Mouse (Mus musculus): ENCODE results near the gene Itgb2l.
"Not testable (repeated sequence)": the region's sequence is repeated elsewhere in the genome, so short reads cannot be mapped to it uniquely, and the experiment has no call there.

Gene Itgb2l

DNA sequence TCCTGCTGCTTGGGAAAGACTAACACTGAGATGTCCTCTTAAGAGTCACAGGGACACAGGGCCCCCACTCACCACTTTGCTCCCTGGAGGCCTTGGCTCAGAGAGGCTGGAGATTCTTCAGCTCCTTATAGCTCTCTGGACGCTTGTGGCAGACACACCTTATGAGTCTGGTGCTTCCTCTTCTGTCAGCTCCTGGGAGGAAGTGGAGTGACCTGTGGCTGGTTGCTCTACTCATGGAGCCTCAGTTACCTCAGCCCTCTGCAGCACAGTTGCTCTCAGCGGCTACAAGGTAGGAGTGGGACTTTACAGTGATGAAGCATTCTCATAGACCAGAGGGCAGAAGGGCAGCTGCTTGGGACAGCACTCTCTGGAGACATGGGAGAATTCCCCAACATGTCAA, at the start of gene Itgb2l:
TSS of gene Itgb2l (minus strand) at position 152 of the 400 bp plus-strand sequence.
- no peak for DNase-seq (ENCODE audit: low read depth, low spot score)

- no peak for DNase-seq (ENCODE audit: low read depth, low spot score)
Observed at GRCm38 (mm10) chr16:96491530-96491929, 48.1 kb upstream of the Itgb2l start.

DNA sequence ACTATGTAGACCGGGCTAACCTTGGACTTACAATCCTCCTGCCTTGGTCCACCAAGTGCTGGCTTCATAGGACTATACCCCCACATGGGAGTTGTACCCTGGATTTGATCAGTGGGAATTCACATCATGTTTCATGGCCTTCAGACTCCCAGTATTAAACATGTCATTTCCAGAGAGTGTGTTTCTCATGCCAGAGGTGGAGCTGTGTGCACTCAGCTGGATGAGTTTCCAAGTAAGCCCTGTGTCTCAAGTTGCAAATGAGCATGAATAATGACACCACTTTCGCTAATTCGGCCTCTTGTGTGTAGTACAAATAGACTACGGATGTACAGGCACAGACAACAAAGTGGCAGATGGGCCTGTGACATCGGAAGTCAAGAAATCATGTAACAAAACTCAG, 44.6 kb upstream of the Itgb2l start:
- no peak for DNase-seq (ENCODE audit: low read depth, low spot score)

DNA sequence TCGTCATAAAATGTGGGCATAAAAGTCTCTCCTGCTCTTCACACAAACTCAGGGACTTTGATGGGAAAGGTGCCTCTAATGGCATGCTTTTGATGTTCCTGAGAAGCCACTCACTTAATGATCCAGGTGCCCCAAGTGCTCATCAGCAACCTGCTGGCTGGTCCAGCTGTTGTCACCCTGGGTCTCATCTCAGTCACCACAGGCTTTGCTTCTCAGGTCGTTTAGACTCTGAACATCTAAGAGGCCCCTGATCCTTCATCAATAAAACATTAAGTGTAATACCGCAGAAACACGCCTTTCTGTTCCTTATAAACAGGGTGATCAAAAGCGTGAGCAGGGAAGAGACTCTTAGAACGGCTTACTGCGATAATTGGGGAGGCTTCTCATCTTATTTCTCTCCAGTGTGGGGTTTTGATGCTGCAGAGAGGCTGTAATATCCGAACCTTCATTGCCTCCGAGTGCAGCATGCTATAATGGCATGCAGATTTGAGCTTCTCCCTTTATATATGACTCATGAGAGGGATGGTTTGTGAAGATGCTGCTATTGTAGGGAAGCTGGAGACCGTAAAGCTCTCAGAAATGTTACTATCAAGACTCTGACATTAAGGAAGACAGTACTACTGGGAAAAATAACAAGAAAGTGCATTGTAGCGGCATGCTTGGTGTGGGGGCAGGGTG, 43.7 kb upstream of the Itgb2l start:
- no peak for DNase-seq (ENCODE audit: low read depth, low spot score)

DNA sequence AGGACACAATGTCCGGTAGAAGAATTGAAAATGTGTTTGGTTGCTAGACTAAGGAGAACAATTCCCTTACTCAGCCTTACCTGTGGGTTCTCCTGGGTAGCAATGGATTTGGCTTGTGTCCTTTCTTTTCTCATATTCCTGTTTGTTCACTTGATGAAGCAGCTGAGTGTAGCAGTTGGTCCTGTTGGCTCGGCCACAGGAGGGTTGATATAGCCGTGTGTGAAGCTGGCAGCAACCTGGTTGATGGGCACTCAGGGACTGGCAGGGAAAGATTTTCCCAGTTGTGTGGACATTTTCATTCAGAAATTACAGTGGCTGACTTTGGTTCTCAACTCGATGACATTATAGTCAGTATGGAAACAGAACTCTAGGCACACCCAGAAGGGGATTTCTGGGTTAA, 38.4 kb upstream of the Itgb2l start:
- DNase-seq (ENCODE audit: low read depth, low spot score) = no peak

- DNase-seq (ENCODE audit: low read depth, low spot score) = no peak
Observed at GRCm38 (mm10) chr16:96474185-96474584, 30.8 kb upstream of the Itgb2l start.

GRCm38 (mm10) chr16:96472816-96473215, 29.4 kb upstream of the Itgb2l start:
- no peak for DNase-seq (ENCODE audit: low read depth, low spot score)

DNA sequence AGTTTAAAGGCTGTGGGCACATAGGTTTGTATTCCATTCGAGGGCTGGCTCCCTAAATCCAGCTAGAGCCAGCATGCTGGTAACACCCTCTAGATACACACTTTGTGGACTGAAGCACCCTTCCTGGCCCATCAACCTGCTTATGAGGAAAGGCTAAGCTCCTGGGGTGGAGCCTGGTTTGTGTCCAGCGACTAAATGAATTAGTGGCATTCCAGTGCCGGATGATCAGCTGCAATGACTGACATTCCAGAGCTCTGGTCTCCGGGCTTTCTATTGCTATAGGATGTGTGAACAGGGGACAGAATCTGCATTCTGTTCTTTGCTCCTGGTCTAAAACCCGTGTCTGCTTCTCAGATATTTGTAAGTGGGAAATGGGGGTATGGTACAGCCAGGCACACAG, 28.9 kb upstream of the Itgb2l start:
- no peak for DNase-seq (ENCODE audit: low read depth, low spot score)

- DNase-seq (ENCODE audit: low read depth, low spot score) = no peak
Observed at GRCm38 (mm10) chr16:96469640-96470039, 26.2 kb upstream of the Itgb2l start.

DNA sequence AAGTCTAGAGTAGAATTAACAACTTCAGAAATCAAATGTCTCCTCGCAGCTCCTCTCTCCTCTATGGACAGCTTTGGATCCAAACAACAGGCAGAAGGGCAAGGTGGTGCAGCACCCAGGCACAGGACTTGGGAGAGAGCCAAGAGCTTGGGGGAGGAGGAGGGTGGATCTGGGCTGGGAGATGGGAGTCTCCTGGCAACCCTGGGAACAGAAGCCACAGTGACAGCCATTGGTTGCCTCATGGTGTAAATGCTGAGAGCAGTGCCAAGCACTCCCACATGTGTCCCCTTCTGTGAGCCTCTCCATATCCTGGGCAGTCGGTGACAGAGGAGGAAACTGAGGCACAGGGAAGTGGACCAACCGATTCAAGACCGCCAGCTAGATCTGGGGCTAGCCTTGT, 25.3 kb upstream of the Itgb2l start:
- DNase-seq (ENCODE audit: low read depth, low spot score) = peak; percentile 29

DNA sequence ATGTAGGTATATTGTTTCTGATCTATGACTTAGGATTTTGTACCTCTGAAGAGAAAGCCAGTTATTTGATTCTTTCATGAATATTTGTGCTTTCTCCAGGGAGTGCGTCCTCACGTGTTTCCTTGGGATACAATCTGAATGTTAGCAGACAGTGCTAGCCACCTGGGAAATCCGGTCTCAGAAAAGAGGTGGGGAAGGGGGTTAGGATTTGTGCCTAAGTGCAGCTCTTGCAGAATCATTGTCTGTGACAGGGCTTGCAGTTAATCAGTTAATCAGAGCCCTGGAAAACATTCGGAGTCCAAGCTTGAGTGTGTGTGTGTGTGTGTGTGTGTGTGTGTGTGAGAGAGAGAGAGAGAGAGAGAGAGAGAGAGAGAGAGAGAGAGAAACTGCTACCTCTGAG, 24.6 kb upstream of the Itgb2l start:
- no peak for DNase-seq (ENCODE audit: low read depth, low spot score)

- peak; percentile 47 for DNase-seq (ENCODE audit: low read depth, low spot score)
Observed at GRCm38 (mm10) chr16:96467445-96467844, 24.0 kb upstream of the Itgb2l start, which contains the start of gene Pcp4. Gene Pcp4, plus strand, starts transcription at chr16:96467606.

- no peak for DNase-seq (ENCODE audit: low read depth, low spot score)
Observed at GRCm38 (mm10) chr16:96460788-96461187, 17.4 kb upstream of the Itgb2l start.

DNA sequence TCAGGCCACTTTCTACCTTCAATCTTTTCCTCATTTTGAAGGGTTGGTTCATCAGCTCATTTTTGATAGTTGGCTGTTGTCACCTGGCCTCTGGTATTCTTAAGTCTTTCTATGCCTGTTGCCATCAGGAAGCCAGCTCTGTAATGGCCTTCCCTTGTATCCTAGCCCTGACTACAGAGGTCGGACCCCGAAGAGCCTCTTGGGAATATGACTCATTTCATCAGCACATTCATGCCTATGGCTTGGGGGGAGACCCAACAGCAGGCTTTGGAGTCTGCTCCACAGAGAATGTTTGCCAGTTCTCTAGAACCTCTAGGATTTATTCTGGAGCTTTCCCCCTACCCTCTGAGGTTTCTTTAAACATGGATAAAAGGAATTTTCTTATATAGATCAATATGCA, 15.9 kb upstream of the Itgb2l start:
- no peak for DNase-seq (ENCODE audit: low read depth, low spot score)

DNA sequence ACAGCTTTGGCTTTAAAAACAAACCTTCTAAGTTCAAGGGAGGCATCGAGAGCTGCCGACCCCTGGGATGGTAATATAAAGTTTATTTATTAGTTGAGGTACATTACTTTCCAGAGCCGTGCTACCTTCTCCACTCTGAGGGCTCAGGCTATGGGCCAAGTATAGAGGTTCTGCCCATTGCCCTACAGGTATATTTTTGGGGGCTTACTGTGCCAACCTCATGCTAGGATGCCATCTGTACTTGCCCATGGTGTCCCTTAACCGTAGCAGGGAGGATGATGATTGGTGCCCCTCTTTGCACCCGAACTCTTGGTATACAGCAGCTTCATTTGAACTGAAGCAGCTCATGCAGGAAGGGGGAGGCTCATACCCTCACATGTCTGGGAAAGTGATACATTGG, 14.2 kb upstream of the Itgb2l start:
- no peak for DNase-seq (ENCODE audit: low read depth, low spot score)

GRCm38 (mm10) chr16:96454086-96454485, 10.7 kb upstream of the Itgb2l start:
- DNase-seq (ENCODE audit: low read depth, low spot score) = no peak

- not testable (repeated sequence) for DNase-seq (ENCODE audit: low read depth, low spot score)
Observed at GRCm38 (mm10) chr16:96450871-96451270, 7.5 kb upstream of the Itgb2l start.

GRCm38 (mm10) chr16:96441826-96442225, 1.6 kb downstream of the Itgb2l start:
- no peak for DNase-seq (ENCODE audit: low read depth, low spot score)

GRCm38 (mm10) chr16:96440871-96441270, 2.5 kb downstream of the Itgb2l start:
- DNase-seq (ENCODE audit: low read depth, low spot score) = no peak

DNA sequence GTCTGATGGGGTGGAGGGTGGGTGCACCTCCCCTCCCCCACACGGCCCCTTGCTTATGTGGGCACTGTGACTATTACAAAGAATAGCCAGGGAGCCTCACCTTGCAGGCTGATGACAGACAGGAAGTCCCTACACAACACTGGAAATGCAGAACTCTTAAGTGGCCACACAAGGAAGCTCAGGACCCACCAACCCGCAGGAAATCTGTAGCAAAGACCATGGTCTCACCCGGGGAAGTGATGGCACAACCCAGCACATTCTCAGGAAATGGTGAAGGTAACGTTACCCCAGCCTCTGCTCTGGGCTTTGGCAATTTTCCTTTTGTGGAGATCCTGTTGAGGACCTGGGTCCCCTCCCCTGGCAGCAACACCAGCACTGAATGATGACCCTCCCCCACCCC, 3.7 kb downstream of the Itgb2l start:
- no peak for DNase-seq (ENCODE audit: low read depth, low spot score)

DNA sequence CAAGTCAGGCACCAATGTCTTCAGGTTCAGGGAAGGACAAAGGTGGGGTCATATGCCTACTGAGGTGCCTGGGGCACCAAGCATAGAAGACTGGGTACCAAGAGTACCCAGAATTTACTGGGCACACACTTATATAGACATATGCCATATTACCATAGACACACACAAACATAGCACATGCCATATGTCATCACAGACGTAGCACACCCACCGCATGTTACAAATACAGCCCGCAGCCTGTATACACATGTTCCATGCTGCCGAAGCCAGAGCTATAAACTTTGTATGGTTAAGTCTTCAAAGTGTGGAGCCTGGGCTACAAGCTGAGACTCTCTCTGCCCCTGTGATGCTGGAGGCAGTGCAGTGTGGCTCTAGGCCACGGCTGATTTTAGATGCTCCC, 4.5 kb downstream of the Itgb2l start:
- no peak for DNase-seq (ENCODE audit: low read depth, low spot score)

GRCm38 (mm10) chr16:96434024-96434785, 9.2 kb downstream of the Itgb2l start:
- no peak for DNase-seq (ENCODE audit: low read depth, low spot score)

- DNase-seq (ENCODE audit: low read depth, low spot score) = no peak
Observed at GRCm38 (mm10) chr16:96433266-96433665, 10.2 kb downstream of the Itgb2l start.

Data from retina, postnatal 7 days (tissue).